Mouse (Mus musculus): ENCODE results near the gene Cep72.
"Not testable (repeated sequence)": the region's sequence is repeated elsewhere in the genome, so short reads cannot be mapped to it uniquely, and the experiment has no call there.

Cep72 gene

GRCm38 (mm10) chr13:74030691-74031090 is 31.4 kb downstream of the Cep72 start:
- DNase-seq (ENCODE audit: low read depth, low spot score): no peak

GRCm38 (mm10) chr13:74029013-74029412 is 33.1 kb downstream of the Cep72 start:
- DNase-seq (ENCODE audit: low read depth, low spot score): no peak

GRCm38 (mm10) chr13:74028116-74028515 is 34.0 kb downstream of the Cep72 start:
- DNase-seq (ENCODE audit: low read depth, low spot score): peak; percentile 79

- no peak for DNase-seq (ENCODE audit: low read depth, low spot score)
Measured at GRCm38 (mm10) chr13:74026215-74026614, 35.9 kb downstream of the Cep72 start.

GRCm38 (mm10) chr13:74025151-74026081 is 36.7 kb downstream of the Cep72 start:
- no peak for DNase-seq (ENCODE audit: low read depth, low spot score)

- DNase-seq (ENCODE audit: low read depth, low spot score): not testable (repeated sequence)
Measured at GRCm38 (mm10) chr13:74019006-74019405, 43.1 kb downstream of the Cep72 start.

GRCm38 (mm10) chr13:74017426-74017825 is 44.7 kb downstream of the Cep72 start:
- DNase-seq (ENCODE audit: low read depth, low spot score): no peak

GRCm38 (mm10) chr13:74015908-74016307 is 46.2 kb downstream of the Cep72 start:
- DNase-seq (ENCODE audit: low read depth, low spot score): no peak

GRCm38 (mm10) chr13:74010678-74011077 is 51.4 kb downstream of the Cep72 start:
- peak; percentile 76 for DNase-seq (ENCODE audit: low read depth, low spot score)

- peak; percentile 77 for DNase-seq (ENCODE audit: low read depth, low spot score)
Measured at GRCm38 (mm10) chr13:74009791-74010614, 52.1 kb downstream of the Cep72 start.

- DNase-seq (ENCODE audit: low read depth, low spot score): peak; percentile 93
Measured at GRCm38 (mm10) chr13:74008948-74009718, 53.0 kb downstream of the Cep72 start, which contains the start of gene Tppp. Gene Tppp, plus strand, starts transcription at chr13:74009407.

- DNase-seq (ENCODE audit: low read depth, low spot score): not testable (repeated sequence)
Measured at GRCm38 (mm10) chr13:74008216-74008615, 53.9 kb downstream of the Cep72 start.

- not testable (repeated sequence) for DNase-seq (ENCODE audit: low read depth, low spot score)
Measured at GRCm38 (mm10) chr13:74006881-74007280, 55.2 kb downstream of the Cep72 start.

- no peak for DNase-seq (ENCODE audit: low read depth, low spot score)
Measured at GRCm38 (mm10) chr13:74001492-74001891, 60.6 kb downstream of the Cep72 start.

- DNase-seq (ENCODE audit: low read depth, low spot score): no peak
Measured at GRCm38 (mm10) chr13:74000961-74001360, 61.1 kb downstream of the Cep72 start.

- DNase-seq (ENCODE audit: low read depth, low spot score): no peak
Measured at GRCm38 (mm10) chr13:74000519-74000918, 61.6 kb downstream of the Cep72 start.

- no peak for DNase-seq (ENCODE audit: low read depth, low spot score)
Measured at GRCm38 (mm10) chr13:73996456-73996855, 65.6 kb downstream of the Cep72 start.

GRCm38 (mm10) chr13:73991267-73991666 is 70.8 kb downstream of the Cep72 start:
- no peak for DNase-seq (ENCODE audit: low read depth, low spot score)

- DNase-seq (ENCODE audit: low read depth, low spot score): no peak
Measured at GRCm38 (mm10) chr13:73990761-73991160, 71.3 kb downstream of the Cep72 start.

- no peak for DNase-seq (ENCODE audit: low read depth, low spot score)
Measured at GRCm38 (mm10) chr13:73990325-73990724, 71.8 kb downstream of the Cep72 start.

All from telencephalon, adult 2 months (tissue).